Mouse (Mus musculus) heart, postnatal 0 days (tissue): ENCODE results near the gene P3h4.

Experiments used
- CTCF ChIP-seq: IDR thresholded peaks from 2 replicates; pipeline ENCODE4 v1.5.1; 2016; ENCODE audit warnings: antibody characterized with exemption, control low read depth, low read depth
- EP300 ChIP-seq: IDR thresholded peaks from 2 replicates; pipeline ENCODE4 v1.6.1; 2016; ENCODE audit warnings: antibody characterized with exemption, low read depth

- TF ChIP-seq CTCF (no peak), EP300 (no peak)
These were observed 27.2 kb upstream of the P3h4 start, which contains the start of the genes Nt5c3b and Klhl10 for GRCm38 (mm10) chr11:100441797-100442196.
